Mouse (Mus musculus) CD4-positive, CD25-positive, alpha-beta regulatory T cell, adult 4 months (primary cell): ENCODE measurements around the gene S100a4. TPM values are rescaled to one million over a fixed set of nuclear protein-coding genes. Genes with fewer than 3 reads are reported as not detected.

Experiments used
- ATAC-seq: one replicate; pipeline ENCODE4 v1.8.0; 2017
- polyA plus RNA-seq, 2 experiments: library from polyadenylated mRNA; unstranded; fragments of 100-300 nt; shearing (Covaris generic); gene quantifications; one replicate each; pipeline ENCODE4 v1.2.1; 2017

S100a4 gene
- polyA plus RNA-seq, 2 experiments from 2014 or later: 74.9 to 104 TPM

GRCm38 (mm10) chr3:90626266-90627021 is 22.9 kb downstream of the S100a4 start:
- ATAC-seq: no peak

- no peak for ATAC-seq
These were observed 23.8 kb downstream of the S100a4 start for GRCm38 (mm10) chr3:90627366-90627765.

GRCm38 (mm10) chr3:90627807-90628206 is 24.2 kb downstream of the S100a4 start:
- ATAC-seq: no peak

GRCm38 (mm10) chr3:90629298-90629697 is 25.7 kb downstream of the S100a4 start:
- peak; percentile 43 for ATAC-seq

GRCm38 (mm10) chr3:90631984-90632383 is 28.4 kb downstream of the S100a4 start:
- ATAC-seq: no peak

GRCm38 (mm10) chr3:90638511-90639275 is 35.1 kb downstream of the S100a4 start:
- ATAC-seq: no peak

- peak; percentile 67 for ATAC-seq
These were observed 36.1 kb downstream of the S100a4 start for GRCm38 (mm10) chr3:90639511-90640154.

- no peak for ATAC-seq
These were observed 37.4 kb downstream of the S100a4 start for GRCm38 (mm10) chr3:90640981-90641380.

- ATAC-seq: no peak
These were observed 40.6 kb downstream of the S100a4 start for GRCm38 (mm10) chr3:90644220-90644619.

GRCm38 (mm10) chr3:90647291-90647690 is 43.7 kb downstream of the S100a4 start:
- ATAC-seq: no peak

- ATAC-seq: no peak
These were observed 45.4 kb downstream of the S100a4 start for GRCm38 (mm10) chr3:90648981-90649380.

GRCm38 (mm10) chr3:90649832-90650231 is 46.3 kb downstream of the S100a4 start:
- no peak for ATAC-seq

- peak; percentile 49 for ATAC-seq
These were observed 49.4 kb downstream of the S100a4 start for GRCm38 (mm10) chr3:90652878-90653508.

GRCm38 (mm10) chr3:90653717-90654116 is 50.1 kb downstream of the S100a4 start, which contains the start of gene S100a7a:
TSS of gene S100a7a (plus strand) at chr3:90654017.
- ATAC-seq: no peak

Other genes with a start within 250 kb of the S100a4 start
- under 1 TPM in 1 of 2 experiments, not detected in 1; 0.19 TPM for gene Slc27a3, start 213.8 kb upstream of the S100a4 start, polyA plus RNA-seq
- 10 to 100 TPM; 16.9 to 17.9 TPM for gene Ints3, start 170.1 kb upstream of the S100a4 start, polyA plus RNA-seq
- not detected for gene Npr1, start 137.9 kb upstream of the S100a4 start, polyA plus RNA-seq
- 100 to 1,000 TPM; 113 to 125 TPM for gene Ilf2, start 127.6 kb upstream of the S100a4 start, polyA plus RNA-seq
- 10 to 100 TPM; 60.4 to 65.0 TPM for gene Snapin, start 112.7 kb upstream of the S100a4 start, polyA plus RNA-seq
- 10 to 100 TPM; 50.3 to 57.9 TPM for gene Chtop, start 94.3 kb upstream of the S100a4 start, polyA plus RNA-seq
- 1 to 10 TPM; 3.3 to 4.9 TPM for gene S100a1, start 89.4 kb upstream of the S100a4 start, polyA plus RNA-seq
- 100 to 1,000 TPM; 157 to 222 TPM for gene S100a13, start 89.3 kb upstream of the S100a4 start, polyA plus RNA-seq
- gene S100a14, start 76.9 kb upstream of the S100a4 start, polyA plus RNA-seq: not detected
- gene S100a16, start 66.5 kb upstream of the S100a4 start, polyA plus RNA-seq: not detected
- gene S100a3, start 43.2 kb upstream of the S100a4 start, polyA plus RNA-seq: 1 to 10 TPM; 2.1 to 2.5 TPM
- gene S100a2, start 13.5 kb upstream of the S100a4 start, polyA plus RNA-seq: not detected
- gene Gm42674, start 1.9 kb upstream of the S100a4 start, polyA plus RNA-seq: not detected
- gene S100a5, start 4.8 kb downstream of the S100a4 start, polyA plus RNA-seq: not detected
- gene S100a6, start 9.1 kb downstream of the S100a4 start, polyA plus RNA-seq: 100 to 1,000 TPM; 291 to 360 TPM
- gene S100a7a, start 50.2 kb downstream of the S100a4 start, polyA plus RNA-seq: not detected
- not detected for gene S100a8, start 65.2 kb downstream of the S100a4 start, polyA plus RNA-seq
- not detected for gene S100a9, start 92.0 kb downstream of the S100a4 start, polyA plus RNA-seq
- not detected for gene Pglyrp4, start 123.1 kb downstream of the S100a4 start, polyA plus RNA-seq
- not detected for gene Gm5849, start 174.1 kb downstream of the S100a4 start, polyA plus RNA-seq